Mouse (Mus musculus): ENCODE results near the gene Wfdc12. TPM values are rescaled to one million over a fixed set of nuclear protein-coding genes. Genes with fewer than 3 reads are reported as not detected.

The Wfdc12 gene
- polyA plus RNA-seq, 1 experiment: not detected

DNA sequence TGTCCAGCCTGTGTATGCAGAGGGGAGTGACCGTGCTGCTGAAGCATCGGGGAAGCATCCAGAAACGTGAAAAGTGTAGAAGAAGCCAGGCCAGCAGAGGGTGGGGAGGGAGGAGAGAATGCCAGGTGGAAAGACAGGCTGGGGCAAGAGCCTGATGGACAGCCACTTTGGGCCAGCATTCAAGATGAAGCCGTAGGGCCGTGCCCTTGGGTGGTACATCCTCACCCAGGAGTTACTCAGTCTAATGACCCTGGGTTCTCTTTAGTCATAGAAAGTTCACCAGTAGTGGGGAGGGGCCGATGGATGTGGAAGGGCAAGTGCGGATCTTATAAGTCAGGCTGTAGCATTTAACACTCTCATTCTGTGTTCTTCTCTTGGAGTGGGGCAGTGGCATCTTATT is 34.2 kb downstream of the Wfdc12 start:
- TF ChIP-seq GATA1 (IDR thresholded peaks at IDR 0.05; ENCODE audit: low read length): no peak

DNA sequence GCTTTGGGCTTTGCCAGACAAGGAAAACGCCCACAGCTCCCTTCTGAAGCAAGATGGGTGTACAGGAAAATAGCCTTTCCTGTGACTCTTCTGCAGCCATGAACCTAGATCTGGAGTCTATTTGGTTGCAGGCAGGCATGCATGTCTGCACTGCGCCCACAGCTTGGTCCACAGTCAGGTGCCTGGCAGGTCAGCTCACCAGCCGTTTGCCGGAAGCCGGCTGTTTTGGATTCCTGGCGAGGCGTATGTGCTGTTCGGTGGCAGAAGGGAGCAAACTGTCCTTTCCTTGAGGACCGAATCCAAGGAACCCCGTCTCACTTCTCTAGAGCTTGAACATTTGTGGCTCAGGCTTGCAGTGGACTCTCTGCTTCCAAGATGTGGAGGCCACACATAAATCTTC is 36.4 kb downstream of the Wfdc12 start:
- TF ChIP-seq GATA1 (IDR thresholded peaks at IDR 0.05; ENCODE audit: low read length): no peak

DNA sequence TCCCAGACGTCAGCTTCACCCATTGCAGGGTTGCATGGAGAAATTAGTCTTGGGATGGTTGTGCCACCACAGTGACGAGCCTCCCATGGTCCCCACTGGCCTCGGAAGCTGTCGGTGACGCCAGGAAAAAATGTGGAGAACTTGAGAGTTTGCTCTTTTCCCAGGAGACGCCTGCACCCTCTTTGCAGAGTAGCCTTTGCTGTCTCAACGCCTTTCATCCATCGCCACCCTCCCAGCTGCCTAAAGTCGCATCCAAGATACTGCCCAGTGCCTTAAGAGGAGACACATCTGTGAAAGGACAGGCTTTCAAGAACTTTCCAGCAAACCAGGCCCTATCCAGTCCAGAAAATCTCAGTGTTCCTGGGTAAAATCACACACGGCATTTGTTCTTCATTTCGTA is 38.1 kb downstream of the Wfdc12 start:
- TF ChIP-seq GATA1 (IDR thresholded peaks at IDR 0.05; ENCODE audit: low read length): no peak

DNA sequence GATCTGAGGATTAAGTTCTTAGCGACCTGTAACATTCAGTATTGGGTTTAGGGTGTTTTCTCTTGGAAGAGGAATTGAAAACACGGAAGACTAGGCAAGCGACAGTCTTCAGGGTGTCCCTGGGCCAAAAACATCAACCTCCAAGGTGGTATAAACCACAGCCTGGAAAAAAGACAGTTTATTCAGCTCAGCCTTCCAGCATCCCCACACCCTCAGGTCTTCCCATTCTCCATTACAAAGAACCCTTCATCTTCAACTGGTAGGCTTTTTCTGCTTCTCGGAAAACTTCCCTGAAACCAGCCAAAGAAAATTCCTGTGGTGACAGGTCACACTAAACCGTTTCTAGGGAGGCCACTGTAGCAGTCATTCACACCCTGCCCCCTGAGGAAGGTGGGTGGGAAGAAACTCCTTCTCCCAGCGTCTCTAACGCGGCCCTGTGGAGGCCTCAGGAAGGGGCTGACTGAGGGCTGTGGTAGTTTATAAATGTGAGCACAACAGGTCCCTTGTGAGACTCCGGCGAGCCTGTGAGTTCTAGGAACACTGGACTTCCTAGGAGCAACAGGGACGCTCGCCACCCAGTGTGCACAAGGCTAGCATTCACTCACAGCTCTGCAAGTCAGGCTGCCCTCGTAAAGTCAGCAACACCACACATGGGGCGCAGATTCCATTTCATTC is 40.2 kb downstream of the Wfdc12 start:
- no peak for TF ChIP-seq GATA1 (IDR thresholded peaks at IDR 0.05; ENCODE audit: low read length)

DNA sequence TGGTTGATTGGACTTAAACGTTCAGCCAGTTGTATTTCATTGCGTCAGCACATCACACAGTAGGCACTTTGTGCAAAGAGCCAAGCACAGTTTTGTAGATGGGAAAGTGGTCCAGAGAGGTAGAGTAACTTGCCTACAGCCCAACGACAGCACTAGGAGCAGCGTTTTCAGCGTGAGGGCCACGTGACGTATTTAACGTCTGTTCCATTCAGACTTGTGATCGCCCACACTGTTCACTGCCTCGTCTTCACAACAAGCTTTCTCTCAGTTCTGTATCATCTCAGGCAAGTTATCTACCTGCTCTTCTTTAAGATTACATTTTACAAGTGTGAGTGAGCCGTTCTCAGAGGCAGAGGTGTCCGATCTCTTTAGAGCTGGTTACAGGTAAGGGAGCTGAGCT is 43.9 kb downstream of the Wfdc12 start:
- no peak for TF ChIP-seq GATA1 (IDR thresholded peaks at IDR 0.05; ENCODE audit: low read length)

DNA sequence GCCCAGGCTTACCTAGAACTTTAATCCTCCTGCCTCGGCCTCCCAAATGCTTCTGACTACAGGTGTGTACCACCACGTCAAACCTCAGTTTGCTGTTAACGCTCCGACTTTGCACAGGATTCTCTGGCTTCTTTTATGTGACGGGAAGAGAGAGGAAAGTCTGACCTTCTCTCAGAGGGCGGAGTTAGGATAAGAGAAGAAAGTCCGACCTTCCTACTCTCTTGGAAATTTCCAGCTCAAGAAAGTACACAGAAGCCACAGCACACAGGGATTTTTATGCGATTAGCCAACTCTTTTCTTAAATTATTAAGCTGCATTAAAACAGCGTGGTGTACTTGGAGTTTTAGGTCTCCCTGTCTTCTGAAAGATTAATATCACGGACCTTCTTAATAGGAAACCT is 45.9 kb downstream of the Wfdc12 start:
- TF ChIP-seq GATA1 (IDR thresholded peaks at IDR 0.05; ENCODE audit: low read length): no peak

DNA sequence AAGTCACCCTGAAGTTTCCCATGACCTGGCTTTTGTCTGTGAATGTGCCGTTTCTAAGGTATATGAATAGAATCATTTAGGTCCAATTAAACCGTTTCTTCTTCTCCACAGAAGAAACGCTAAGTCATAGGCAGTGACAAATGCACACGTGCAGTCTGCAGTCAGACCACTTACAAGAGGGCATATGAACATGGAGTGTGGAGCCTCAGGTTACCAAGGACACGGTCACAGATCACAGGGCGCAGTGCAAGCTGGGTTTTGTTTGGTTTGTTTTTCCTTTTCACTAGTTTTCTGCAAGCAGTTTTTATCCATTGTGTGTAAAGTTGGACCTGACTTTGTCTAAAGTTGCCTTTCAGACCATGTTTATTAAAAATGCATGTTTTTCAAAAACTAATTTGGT is 46.4 kb downstream of the Wfdc12 start:
- no peak for TF ChIP-seq GATA1 (IDR thresholded peaks at IDR 0.05; ENCODE audit: low read length)

DNA sequence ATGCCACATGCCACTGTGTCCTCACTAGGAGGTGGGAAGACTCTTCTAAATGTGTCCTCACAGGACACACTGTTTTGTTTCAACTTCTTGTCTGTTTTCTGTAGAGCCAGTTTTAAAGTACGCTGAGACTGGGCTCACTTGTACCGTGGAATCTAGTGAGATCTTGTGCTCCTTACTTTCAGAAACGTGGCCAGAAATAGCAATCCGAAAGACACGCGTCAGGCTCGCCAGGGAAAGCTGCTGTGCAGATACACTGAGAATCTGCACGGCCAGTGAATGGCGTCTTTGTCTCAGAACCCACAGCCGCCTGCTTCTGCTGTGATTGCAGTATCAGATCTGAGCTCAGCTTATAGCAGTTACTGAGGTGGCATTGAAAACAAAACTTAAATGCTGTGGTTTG is 48.4 kb downstream of the Wfdc12 start:
- no peak for TF ChIP-seq GATA1 (IDR thresholded peaks at IDR 0.05; ENCODE audit: low read length)

Other genes with a start within 250 kb of the Wfdc12 start
- 84.7 and 105 TPM in 2 replicates for gene Ywhab, start 195.6 kb downstream of the Wfdc12 start, polyA plus RNA-seq (2012)
- 0.06 and 0.14 TPM in 2 replicates for gene Pabpc1l, start 165.2 kb downstream of the Wfdc12 start, polyA plus RNA-seq (2012)
- 38.3 and 60.7 TPM in 2 replicates for gene Stk4, start 120.3 kb downstream of the Wfdc12 start, polyA plus RNA-seq (2012)
- gene Tomm34, start 119.4 kb downstream of the Wfdc12 start, polyA plus RNA-seq (2012): 27.7 and 33.2 TPM in 2 replicates
- not detected in 2 replicates for gene Kcns1, start 19.5 kb downstream of the Wfdc12 start, polyA plus RNA-seq (2012)
- not detected in 2 replicates for gene Wfdc5, start 7.9 kb downstream of the Wfdc12 start, polyA plus RNA-seq (2012)
- gene Wfdc15a, start 9.5 kb upstream of the Wfdc12 start, polyA plus RNA-seq (2012): not detected in 2 replicates
- not detected in 2 replicates for gene Wfdc15b, start 31.1 kb upstream of the Wfdc12 start, polyA plus RNA-seq (2012)
- not detected in 2 replicates for gene Svs2, start 47.9 kb upstream of the Wfdc12 start, polyA plus RNA-seq (2012)
- not detected in 2 replicates for gene Svs3b, start 66.0 kb upstream of the Wfdc12 start, polyA plus RNA-seq (2012)
- not detected in 2 replicates for gene Svs4, start 87.9 kb upstream of the Wfdc12 start, polyA plus RNA-seq (2012)
- gene Svs3a, start 98.7 kb upstream of the Wfdc12 start, polyA plus RNA-seq (2012): not detected in 2 replicates
- not detected in 2 replicates for gene Svs6, start 126.1 kb upstream of the Wfdc12 start, polyA plus RNA-seq (2012)
- not detected in 2 replicates for gene Svs5, start 142.1 kb upstream of the Wfdc12 start, polyA plus RNA-seq (2012)
- not detected in 2 replicates for gene Slpi, start 198.5 kb upstream of the Wfdc12 start, polyA plus RNA-seq (2012)
- gene Rbpjl, start 212.5 kb upstream of the Wfdc12 start, polyA plus RNA-seq (2012): not detected in 2 replicates
- not detected in 2 replicates for gene Matn4, start 214.6 kb upstream of the Wfdc12 start, polyA plus RNA-seq (2012)

Data from G1E-ER4 (cell line).